Mouse (Mus musculus) lung, postnatal 0 days (tissue): Measurements from ENCODE around the gene Xntrpc.

Experiments used
- CTCF ChIP-seq: IDR thresholded peaks from 2 replicates; pipeline ENCODE4 v1.5.1; 2016; ENCODE audit warnings: antibody characterized with exemption, mild to moderate bottlenecking
- EP300 ChIP-seq: IDR thresholded peaks from 2 replicates; pipeline ENCODE4 v1.6.1; 2016; ENCODE audit warnings: antibody characterized with exemption, mild to moderate bottlenecking, control low read depth

DNA sequence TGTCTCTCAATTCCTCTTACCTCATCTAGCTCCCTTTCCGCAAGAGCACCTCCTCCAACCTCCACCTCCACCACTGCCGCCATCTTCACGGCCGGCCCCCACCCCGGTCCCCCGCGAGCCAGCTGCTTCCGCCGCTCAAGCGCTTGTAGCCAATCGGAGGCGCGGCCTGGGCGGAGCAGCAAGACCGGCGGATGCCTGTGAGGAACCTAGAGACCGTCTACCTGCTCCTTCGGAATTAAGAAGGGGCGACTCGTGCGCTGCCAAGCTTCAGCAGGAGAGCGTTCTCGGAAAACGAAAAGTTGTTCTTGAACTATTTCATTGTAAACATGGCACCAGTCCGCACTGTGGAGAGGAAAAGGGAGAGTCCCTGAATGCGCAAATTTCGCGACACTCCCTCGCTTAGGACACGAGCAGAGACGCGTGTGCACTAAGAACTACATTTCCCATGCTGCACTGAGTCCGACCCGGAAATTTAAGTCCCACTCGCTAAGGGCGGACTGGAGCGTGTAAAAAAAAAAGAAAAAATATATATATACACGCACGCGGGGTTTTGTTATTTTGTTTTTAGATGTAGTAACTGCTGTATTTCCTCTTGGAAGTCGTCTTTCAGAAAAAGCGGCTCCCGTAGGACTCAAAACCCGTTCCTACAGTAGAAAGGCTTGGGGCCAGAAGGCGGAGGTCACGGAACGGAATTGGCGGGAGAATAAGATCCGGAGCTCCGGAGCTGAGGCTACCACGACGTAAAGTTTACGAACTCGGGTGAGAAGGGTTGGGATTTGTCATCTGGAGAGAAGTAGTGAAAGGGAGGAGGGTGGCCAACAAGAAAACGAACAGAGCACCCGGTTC, at the start of gene Xntrpc, which contains the start of the genes Rnf121 and Xndc1:
- TF ChIP-seq CTCF (no peak), EP300 (no peak)
